ENCODE assay signal across 8 mouse cellular contexts in the genomic region with DNA sequence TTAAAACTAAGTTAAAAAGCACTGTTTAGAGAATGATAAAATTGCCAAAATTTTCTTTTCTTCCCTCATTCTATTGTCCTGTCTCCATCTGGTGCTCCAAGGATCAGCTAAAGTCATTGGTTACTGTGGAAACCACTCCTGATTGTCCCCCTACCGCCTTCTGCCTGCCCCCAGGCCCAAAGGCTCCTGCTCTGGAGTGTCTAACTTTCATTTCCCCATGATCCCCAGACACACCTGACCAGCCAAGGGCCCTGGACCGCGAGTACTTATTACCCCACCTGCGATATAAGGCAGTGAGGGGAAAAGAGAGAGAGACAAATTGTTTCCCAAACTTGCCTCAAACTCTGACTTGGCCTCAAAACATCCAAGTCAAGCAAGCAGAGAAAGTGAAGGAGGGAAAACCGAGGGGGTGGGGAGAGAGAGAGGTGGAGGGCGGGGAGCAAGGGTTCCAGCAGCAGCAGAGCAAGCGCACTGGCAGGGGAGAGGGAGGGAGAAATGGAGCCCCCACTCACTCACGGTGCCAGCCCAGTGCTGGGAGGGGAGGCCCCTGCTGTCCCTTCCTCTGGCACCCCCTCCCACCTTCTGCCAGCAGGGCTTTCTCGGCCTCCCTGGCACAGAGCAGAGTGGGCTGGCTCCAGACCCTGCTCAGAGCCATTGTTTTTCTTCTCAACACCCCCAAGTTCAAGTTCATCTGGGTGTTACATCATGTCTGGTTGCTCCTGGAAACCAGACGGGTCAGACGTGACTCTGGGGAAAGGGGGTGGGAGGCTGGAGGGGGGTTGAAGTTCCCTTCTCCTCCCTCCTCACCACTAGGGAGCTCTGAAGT. TPM values are rescaled to one million over a fixed set of nuclear protein-coding genes. Genes with fewer than 3 reads are reported as not detected.
DNase-seq lines count a peak whose midpoint lies in the region; TF ChIP-seq lines count a peak whose summit lies in the region.

No protein-coding gene starts in this region.

- no peak overlapping the region for H3ac ChIP-seq in myocyte (ENCODE audit: control insufficient read depth, insufficient read length)

- no peak overlapping the region for H3K4me3 ChIP-seq in layer of hippocampus, adult 2 months
- no peak overlapping the region for H3K4me3 ChIP-seq in cortical plate, adult 2 months (ENCODE audit: insufficient read depth, low read length)
- no peak overlapping the region for H3K4me3 ChIP-seq in heart, adult 2 months
- H3K4me3 ChIP-seq in limb, embryonic 10.5 days: peak overlapping the region; percentile 30
- no peak overlapping the region for H3K4me3 ChIP-seq in myocyte

- 40% methylated on average over 11 of the region's 11 CpGs for WGBS in heart, adult 2 months
- 17% methylated on average over 11 of the region's 11 CpGs for WGBS in limb, embryonic 10.5 days

- H3K79me2 ChIP-seq in heart, adult 2 months (replicated peaks; ENCODE audit: control insufficient read depth, insufficient read depth, low read length): no peaks in the 10 kb centered on the region
- H3K79me2 ChIP-seq in myocyte (ENCODE audit: control insufficient read depth, insufficient read depth): no peaks in the 10 kb centered on the region

- H3K4me1 ChIP-seq in cortical plate, adult 2 months (ENCODE audit: control insufficient read depth, insufficient read depth, low read length): peaks cover 7% of the 10 kb centered on the region; the same call in 1 of the 2 replicates
- peaks cover 13% of the 10 kb centered on the region for H3K4me1 ChIP-seq in heart, adult 2 months (ENCODE audit: control insufficient read depth, insufficient read depth, low read length)
- H3K4me1 ChIP-seq in limb, embryonic 10.5 days: peaks cover 89% of the 10 kb centered on the region

- no peaks in the 10 kb centered on the region for H3K27me3 ChIP-seq in heart, adult 2 months (ENCODE audit: control insufficient read depth, insufficient read depth, low read length)
- peaks cover 100% of the 10 kb centered on the region for H3K27me3 ChIP-seq in limb, embryonic 10.5 days (ENCODE audit: low read depth, poor library complexity, severe bottlenecking)
- H3K27me3 ChIP-seq in myocyte (ENCODE audit: control insufficient read depth, insufficient read depth, insufficient read length): no peaks in the 10 kb centered on the region

- H3K27ac ChIP-seq in layer of hippocampus, adult 2 months: peak overlapping the region; percentile 84
- 0 out of 2 replicates have a peak overlapping the region, but pooled peaks have one; percentile 22 for H3K27ac ChIP-seq in cortical plate, adult 2 months (ENCODE audit: insufficient read depth, low read length)
- H3K27ac ChIP-seq in heart, adult 2 months: peak overlapping the region; percentile 76
- H3K27ac ChIP-seq in limb, embryonic 10.5 days: peak overlapping the region; percentile 89

- peak overlapping the region; percentile 68 for H3K4me2 ChIP-seq in myocyte (ENCODE audit: low read depth)

- DNase-seq in layer of hippocampus, adult 2 months (ENCODE audit: low spot score in 2 of 2): peak in 1 of 2 experiments; percentile 68
- DNase-seq in layer of hippocampus, adult 9-10 months (ENCODE audit: low spot score): no peak
- peak; percentile 73 to 76 for DNase-seq in heart, adult 2 months
- peak; percentile 63 for DNase-seq in limb, embryonic 10.5 days (ENCODE audit: low spot score)
- no peak for DNase-seq in thymus, adult 18-20 months
- no peak for DNase-seq in frontal cortex, postnatal 25 days (ENCODE audit: low spot score in 2 of 2)

- intact Hi-C loops in heart, adult 2 months (cut with DNase I): no loop called here

- no peaks in the 10 kb centered on the region for H3K36me3 ChIP-seq in heart, adult 2 months (ENCODE audit: control insufficient read depth, insufficient read depth, low read length)
- no peaks in the 10 kb centered on the region for H3K36me3 ChIP-seq in limb, embryonic 10.5 days
- H3K36me3 ChIP-seq in myocyte (ENCODE audit: control insufficient read depth, insufficient read depth): peaks cover 5% of the 10 kb centered on the region

- TF ChIP-seq POLR2A in cortical plate, adult 2 months (IDR thresholded peaks at IDR 0.05; ENCODE audit: extremely low read depth, insufficient read depth, low read length): no peak
- TF ChIP-seq POLR2A in heart, adult 2 months (IDR thresholded peaks at IDR 0.05; ENCODE audit: insufficient read depth, low read depth, low read length): no peak
- TF ChIP-seq POLR2A in myocyte (IDR thresholded peaks at IDR 0.05; ENCODE audit: insufficient read length, low read depth): peak; percentile 15

- H3K9me3 ChIP-seq in limb, embryonic 10.5 days (replicated peaks): no peaks in the 10 kb centered on the region

- H3K9ac ChIP-seq in heart, adult 2 months (ENCODE audit: low read depth, low read length): peak overlapping the region; percentile 63; the same call in 1 of the 2 replicates

- no peak for TF ChIP-seq EP300 in heart, adult 2 months (IDR thresholded peaks at IDR 0.05; ENCODE audit: insufficient read depth, low read depth, low read length)

- 0 out of 2 replicates have a peak, but pooled peaks have one; percentile 10 for TF ChIP-seq CTCF in layer of hippocampus, adult 2 months (conservative IDR thresholded peaks at IDR 0.05)
- no peak for TF ChIP-seq CTCF in cortical plate, adult 2 months (IDR thresholded peaks at IDR 0.05; ENCODE audit: extremely low read depth, insufficient read depth, low read length)
- TF ChIP-seq CTCF in heart, adult 2 months (IDR thresholded peaks at IDR 0.05): no peak

TF ChIP-seq in myocyte, 11 proteins besides CTCF, POLR2A, EP300 and RAD21:
- no peak for TF ChIP-seq POLR2AphosphoS2 (IDR thresholded peaks at IDR 0.05; ENCODE audit: insufficient read length, low read depth)
- TF ChIP-seq USF1 (IDR thresholded peaks at IDR 0.05; ENCODE audit: low read depth): no peak
- TF ChIP-seq REST (IDR thresholded peaks at IDR 0.05; ENCODE audit: insufficient read depth, insufficient read length): no peak
- TF ChIP-seq CEBPB (IDR thresholded peaks at IDR 0.05; ENCODE audit: insufficient read depth, poor library complexity, severe bottlenecking): peak; percentile 48; the same call in 1 of the 2 replicates
- no peak for TF ChIP-seq SRF (IDR thresholded peaks at IDR 0.05; ENCODE audit: control insufficient read depth, insufficient read length, low read depth)
- TF ChIP-seq TCF12 (IDR thresholded peaks at IDR 0.05; ENCODE audit: insufficient read depth, poor library complexity, severe bottlenecking): no peak
- TF ChIP-seq TCF3 (IDR thresholded peaks at IDR 0.05; ENCODE audit: insufficient read length, low read depth): no peak

RNA-seq across cellular contexts. Expression of a gene that starts 10.7 kb away (rescaled TPM):
- under 1 TPM in 1 of 2 experiments, not detected in 1; 0.54 TPM for total RNA-seq in layer of hippocampus, adult 2 months (2021)
- polyA plus RNA-seq in cortical plate, adult 2 months (2012; rRNA removed): 0.30 and 0.42 TPM in 2 replicates
- under 1 TPM in 1 of 2 experiments, not detected in 1; 0.55 TPM for total RNA-seq in heart, adult 2 months (2021)
- 0.70 TPM in 1 of 2 replicates, not detected in the other for polyA plus RNA-seq in heart, adult 2 months (2012; rRNA removed)
- polyA plus RNA-seq in limb, embryonic 10.5 days (2016; fragmentation: Nextera tagmentation; extraction: Ambion mirVana): 3.7 and 8.1 TPM in 2 replicates
- 9.4 TPM for polyA plus RNA-seq in myocyte (2012; fragmentation: generic; extraction: Trizol)

RNA-seq across cellular contexts. Expression of a gene that starts 10.9 kb away (rescaled TPM):
- 1 to 10 TPM; 2.3 to 2.6 TPM for total RNA-seq in layer of hippocampus, adult 2 months (2021)
- 3.3 and 3.4 TPM in 2 replicates for polyA plus RNA-seq in cortical plate, adult 2 months (2012; rRNA removed)
- total RNA-seq in heart, adult 2 months (2021): 1 to 10 TPM; 3.0 to 3.7 TPM
- polyA plus RNA-seq in heart, adult 2 months (2012; rRNA removed): 4.0 and 7.7 TPM in 2 replicates
- 4.6 and 4.7 TPM in 2 replicates for polyA plus RNA-seq in limb, embryonic 10.5 days (2016; fragmentation: Nextera tagmentation; extraction: Ambion mirVana)
- polyA plus RNA-seq in myocyte (2012; fragmentation: generic; extraction: Trizol): not detected

RNA-seq across cellular contexts. Expression of a gene that starts 24.5 kb away (rescaled TPM):
- total RNA-seq in layer of hippocampus, adult 2 months (2021): 10 to 100 TPM; 91.8 to 93.9 TPM
- polyA plus RNA-seq in cortical plate, adult 2 months (2012; rRNA removed): 86.5 and 86.7 TPM in 2 replicates
- total RNA-seq in heart, adult 2 months (2021): 10 to 100 TPM; 30.5 to 31.0 TPM
- polyA plus RNA-seq in heart, adult 2 months (2012; rRNA removed): 45.3 and 50.5 TPM in 2 replicates
- 31.7 and 32.0 TPM in 2 replicates for polyA plus RNA-seq in limb, embryonic 10.5 days (2016; fragmentation: Nextera tagmentation; extraction: Ambion mirVana)
- 56.1 TPM for polyA plus RNA-seq in myocyte (2012; fragmentation: generic; extraction: Trizol)

RNA-seq across cellular contexts. Expression of a gene that starts 26.0 kb away (rescaled TPM):
- total RNA-seq in layer of hippocampus, adult 2 months (2021): 100 to 1,000 TPM; 109 to 113 TPM
- 145 and 185 TPM in 2 replicates for polyA plus RNA-seq in cortical plate, adult 2 months (2012; rRNA removed)
- 10 to 100 TPM; 32.0 to 37.4 TPM for total RNA-seq in heart, adult 2 months (2021)
- polyA plus RNA-seq in heart, adult 2 months (2012; rRNA removed): 39.9 and 50.8 TPM in 2 replicates
- 71.7 and 79.3 TPM in 2 replicates for polyA plus RNA-seq in limb, embryonic 10.5 days (2016; fragmentation: Nextera tagmentation; extraction: Ambion mirVana)
- 94.4 TPM for polyA plus RNA-seq in myocyte (2012; fragmentation: generic; extraction: Trizol)

RNA-seq across cellular contexts. Expression of a gene that starts 49.5 kb away (rescaled TPM):
- 1 to 10 TPM; 5.1 to 7.2 TPM for total RNA-seq in layer of hippocampus, adult 2 months (2021)
- 9.6 and 13.4 TPM in 2 replicates for polyA plus RNA-seq in cortical plate, adult 2 months (2012; rRNA removed)
- total RNA-seq in heart, adult 2 months (2021): 10 to 100 TPM; 11.8 to 13.0 TPM
- polyA plus RNA-seq in heart, adult 2 months (2012; rRNA removed): 6.8 and 8.1 TPM in 2 replicates
- polyA plus RNA-seq in limb, embryonic 10.5 days (2016; fragmentation: Nextera tagmentation; extraction: Ambion mirVana): 199 and 229 TPM in 2 replicates
- 75.7 TPM for polyA plus RNA-seq in myocyte (2012; fragmentation: generic; extraction: Trizol)

Comparison
In these comparisons a context has a peak if more than half of its experiments do, and no peak if none do; other contexts are left out.
1. DNase-seq: peak in heart, adult 2 months (2 of 2) and limb, embryonic 10.5 days (single experiment); none in layer of hippocampus, adult 9-10 months (single experiment), thymus, adult 18-20 months (0 of 2) and frontal cortex, postnatal 25 days (0 of 2).
2. H3K27ac ChIP-seq: peak in every context shown above with its lines; median percentile 89 in limb, embryonic 10.5 days; 84 in layer of hippocampus, adult 2 months; 76 in heart, adult 2 months; 22 in cortical plate, adult 2 months.